Mouse (Mus musculus): ENCODE measurements at regions not wholly inside any gene's neighbourhood (a gene's known extent, or its start where the extent isn't known, plus 50 kb on each side); places are given as distances from the start of the nearest gene placed in this dataset.

DNA sequence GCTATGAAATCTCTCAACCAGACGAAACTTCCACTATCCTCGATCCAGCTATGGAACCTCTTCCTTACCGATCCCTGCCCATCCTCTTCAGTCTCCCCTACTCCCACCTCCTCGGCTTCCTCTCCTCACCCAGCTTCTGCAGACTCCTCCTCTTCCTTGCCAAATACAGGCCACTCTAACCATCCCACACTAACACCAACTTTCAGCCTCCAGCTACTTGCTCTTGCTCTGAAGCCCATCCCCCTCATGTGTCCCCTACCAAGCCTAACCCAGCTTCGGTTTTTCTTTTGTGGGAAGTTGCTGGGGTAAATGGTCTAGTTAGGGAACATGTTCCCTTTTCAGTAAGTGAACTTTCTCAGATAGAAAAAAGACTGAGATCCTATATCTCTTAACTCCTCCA is 80.8 kb downstream of the Tmem17 start:
- Histone ChIP-seq H3K4me3 (ENCODE audit: low read length) (no peak overlapping the region), H3K9me3 (replicated peaks; ENCODE audit: control insufficient read depth, low read length) (no peaks in the 10 kb centered on the region), H3K27ac (ENCODE audit: low read length) (no peak overlapping the region), H3K36me3 (ENCODE audit: control insufficient read depth, insufficient read depth) (no peaks in the 10 kb centered on the region), H3K9ac (ENCODE audit: low read length) (no peak overlapping the region), H3K27me3 (ENCODE audit: control insufficient read depth, insufficient read depth, low read length) (no peaks in the 10 kb centered on the region), H3K4me1 (ENCODE audit: control insufficient read depth, insufficient read depth, low read length) (peaks cover 17% of the 10 kb centered on the region), H3K4me2 (ENCODE audit: low read depth, low read length) (no peak overlapping the region)
- ATAC-seq (replicated peaks; ENCODE audit: extremely low read depth, insufficient read depth, low FRiP score): no peak
- WGBS: 70% methylated on average over 5 of the region's 5 CpGs

DNA sequence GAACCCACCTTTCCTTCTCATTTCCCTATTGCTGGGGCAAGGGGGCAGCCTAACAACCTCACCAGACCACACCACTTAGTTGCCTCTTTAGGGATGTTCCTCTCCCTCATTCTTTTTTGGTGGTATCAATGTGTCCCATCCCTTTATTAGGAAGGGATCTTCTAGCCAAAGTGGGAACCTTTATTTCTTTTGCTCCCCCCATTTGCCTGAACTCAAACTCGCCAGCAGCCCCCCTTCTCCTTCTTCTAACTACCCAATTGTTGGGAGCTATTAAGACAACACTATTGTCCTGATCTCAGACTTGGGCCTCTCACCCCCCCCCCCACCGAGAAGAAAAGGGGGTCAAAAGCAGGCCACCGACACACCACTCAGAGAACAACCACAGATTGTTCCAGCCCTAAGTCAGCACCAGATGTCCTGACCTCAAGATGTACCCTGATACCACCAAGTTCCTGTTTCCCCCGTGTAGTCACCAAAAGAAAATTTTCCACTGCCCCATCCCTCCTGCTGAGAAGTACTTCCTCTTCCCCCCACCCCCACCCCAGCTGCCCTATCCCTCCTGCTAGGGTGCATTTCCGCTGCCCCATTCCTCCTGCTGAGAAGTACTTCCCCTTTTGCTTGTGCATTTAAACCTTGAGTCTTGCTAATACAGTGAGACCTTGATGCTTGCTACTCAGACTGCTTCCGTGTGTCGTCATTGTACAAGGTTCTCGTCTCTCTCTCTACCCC is 84.4 kb downstream of the Tmem17 start:
- H3K9me3 ChIP-seq (replicated peaks; ENCODE audit: control insufficient read depth, low read length): no peaks in the 10 kb centered on the region
- no peak for ATAC-seq (replicated peaks; ENCODE audit: extremely low read depth, insufficient read depth, low FRiP score)
- WGBS: 83% methylated on average over 8 of the region's 8 CpGs
- no peaks in the 10 kb centered on the region for H3K27me3 ChIP-seq (ENCODE audit: control insufficient read depth, insufficient read depth, low read length)
- no peak overlapping the region for H3K9ac ChIP-seq (ENCODE audit: low read length)
- H3K27ac ChIP-seq (ENCODE audit: low read length): no peak overlapping the region
- no peak overlapping the region for H3K4me3 ChIP-seq (ENCODE audit: low read length)
- no peaks in the 10 kb centered on the region for H3K36me3 ChIP-seq (ENCODE audit: control insufficient read depth, insufficient read depth)
- no peak overlapping the region for H3K4me2 ChIP-seq (ENCODE audit: low read depth, low read length)
- H3K4me1 ChIP-seq (ENCODE audit: control insufficient read depth, insufficient read depth, low read length): peaks cover 3% of the 10 kb centered on the region; the same call in 1 of the 2 replicates

DNA sequence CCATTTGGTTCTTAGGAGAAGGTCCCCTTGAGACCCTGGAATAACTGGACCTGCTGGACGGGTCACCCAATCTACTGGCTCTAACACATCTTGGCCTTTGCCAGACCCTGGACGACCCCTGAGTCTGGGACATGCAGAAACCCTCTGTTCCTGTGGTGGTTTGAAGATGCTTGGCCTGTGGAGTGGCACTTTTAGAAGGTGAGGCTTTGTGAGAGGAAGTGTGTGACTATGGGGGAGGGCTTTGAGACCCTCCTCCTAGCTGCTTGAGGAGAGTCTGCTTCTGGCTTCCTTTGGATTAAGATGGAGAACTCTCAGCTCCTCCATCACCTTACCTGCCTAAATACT is 84.9 kb downstream of the Tmem17 start:
- no peaks in the 10 kb centered on the region for H3K9me3 ChIP-seq (replicated peaks; ENCODE audit: control insufficient read depth, low read length)
- H3K27ac ChIP-seq (ENCODE audit: low read length): no peak overlapping the region
- WGBS: 88% methylated on average over 2 of the region's 2 CpGs
- no peak overlapping the region for H3K4me3 ChIP-seq (ENCODE audit: low read length)
- H3K4me2 ChIP-seq (ENCODE audit: low read depth, low read length): no peak overlapping the region
- no peak for ATAC-seq (replicated peaks; ENCODE audit: extremely low read depth, insufficient read depth, low FRiP score)
- no peaks in the 10 kb centered on the region for H3K36me3 ChIP-seq (ENCODE audit: control insufficient read depth, insufficient read depth)
- no peak overlapping the region for H3K9ac ChIP-seq (ENCODE audit: low read length)
- no peaks in the 10 kb centered on the region for H3K27me3 ChIP-seq (ENCODE audit: control insufficient read depth, insufficient read depth, low read length)
- H3K4me1 ChIP-seq (ENCODE audit: control insufficient read depth, insufficient read depth, low read length): peaks cover 4% of the 10 kb centered on the region; the same call in 1 of the 2 replicates

DNA sequence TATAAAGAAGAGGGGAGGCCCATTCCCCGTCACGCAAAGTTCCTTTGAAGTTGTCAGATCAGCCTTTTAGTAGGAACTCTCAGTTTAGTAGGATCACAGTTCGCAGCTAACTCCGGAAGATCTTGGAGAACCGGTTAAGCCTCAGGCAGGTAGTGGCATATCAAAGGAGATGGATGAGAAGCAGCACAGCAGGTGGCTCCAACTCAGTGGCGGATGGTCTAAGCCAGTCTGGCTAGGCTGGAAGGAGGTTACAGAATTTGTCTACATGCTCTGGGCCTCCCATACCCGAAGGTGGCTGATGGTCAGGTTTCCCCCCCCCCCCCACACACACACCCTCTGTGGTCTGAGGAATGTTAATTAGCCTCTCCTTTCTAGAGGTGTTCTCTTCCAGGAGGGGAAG is 88.5 kb downstream of the Tmem17 start:
- no peak overlapping the region for H3K4me3 ChIP-seq (ENCODE audit: low read length)

DNA sequence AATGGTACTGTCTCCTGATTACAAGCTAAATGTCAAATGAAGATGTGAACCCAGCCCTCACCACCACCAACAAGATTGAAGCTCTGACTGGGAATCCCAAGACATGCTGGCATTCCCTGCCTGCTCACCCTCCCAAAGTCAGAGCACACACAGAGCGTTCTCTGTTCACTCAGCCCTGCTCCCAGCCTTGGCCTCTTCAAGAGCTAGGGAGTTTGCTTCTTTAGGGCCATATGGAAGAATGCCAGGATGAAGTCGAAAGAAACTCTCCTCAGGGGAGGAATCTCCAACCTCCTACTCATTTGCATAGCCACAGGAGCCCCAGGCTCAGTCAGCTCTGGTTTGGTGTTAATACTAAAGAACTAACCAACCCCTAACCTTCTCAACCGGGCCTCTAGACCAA is 90.1 kb downstream of the Tmem17 start:
- Histone ChIP-seq H3K9me3 (replicated peaks; ENCODE audit: control insufficient read depth, low read length) (no peaks in the 10 kb centered on the region), H3K4me3 (ENCODE audit: low read length) (no peak overlapping the region), H3K27ac (ENCODE audit: low read length) (no peak overlapping the region), H3K4me2 (ENCODE audit: low read depth, low read length) (no peak overlapping the region), H3K36me3 (ENCODE audit: control insufficient read depth, insufficient read depth) (no peaks in the 10 kb centered on the region), H3K27me3 (ENCODE audit: control insufficient read depth, insufficient read depth, low read length) (no peaks in the 10 kb centered on the region), H3K4me1 (ENCODE audit: control insufficient read depth, insufficient read depth, low read length) (peaks cover 14% of the 10 kb centered on the region), H3K9ac (ENCODE audit: low read length) (no peak overlapping the region)
- no peak; the same call in 1 of the 2 replicates for ATAC-seq (replicated peaks; ENCODE audit: extremely low read depth, insufficient read depth, low FRiP score)
- WGBS: 19% methylated on average over 3 of the region's 3 CpGs

More for the DNA sequence above, 88.5 kb downstream of the Tmem17 start:
- no peaks in the 10 kb centered on the region for H3K27me3 ChIP-seq (ENCODE audit: control insufficient read depth, insufficient read depth, low read length)
- ATAC-seq (replicated peaks; ENCODE audit: extremely low read depth, insufficient read depth, low FRiP score): no peak
- WGBS: 63% methylated on average over 7 of the region's 7 CpGs
- peaks cover 14% of the 10 kb centered on the region for H3K4me1 ChIP-seq (ENCODE audit: control insufficient read depth, insufficient read depth, low read length)
- no peak overlapping the region for H3K9ac ChIP-seq (ENCODE audit: low read length)
- no peak overlapping the region for H3K4me2 ChIP-seq (ENCODE audit: low read depth, low read length)
- no peaks in the 10 kb centered on the region for H3K9me3 ChIP-seq (replicated peaks; ENCODE audit: control insufficient read depth, low read length)
- no peak overlapping the region for H3K27ac ChIP-seq (ENCODE audit: low read length)
- no peaks in the 10 kb centered on the region for H3K36me3 ChIP-seq (ENCODE audit: control insufficient read depth, insufficient read depth)

DNA sequence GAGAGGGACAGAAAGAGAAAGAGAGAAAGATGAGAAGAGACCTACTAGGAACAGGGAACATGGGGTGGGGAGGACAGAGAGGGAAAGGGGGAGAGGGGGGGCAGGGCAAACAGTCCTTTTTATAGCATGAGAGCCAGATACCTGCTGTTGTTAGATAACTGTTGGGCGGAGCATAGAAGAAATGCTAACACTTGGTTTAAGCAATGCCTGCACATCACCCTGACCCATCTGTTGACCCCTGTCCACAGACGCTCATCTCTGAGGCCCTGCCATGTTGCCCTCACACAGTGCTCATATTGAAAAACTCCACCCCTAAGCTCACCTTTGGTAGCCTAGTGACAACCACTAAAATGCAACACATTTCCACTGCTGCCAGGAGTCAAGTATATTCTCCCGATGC is 90.7 kb downstream of the Tmem17 start:
- Histone ChIP-seq H3K4me2 (ENCODE audit: low read depth, low read length) (no peak overlapping the region), H3K27me3 (ENCODE audit: control insufficient read depth, insufficient read depth, low read length) (no peaks in the 10 kb centered on the region), H3K9ac (ENCODE audit: low read length) (no peak overlapping the region), H3K9me3 (replicated peaks; ENCODE audit: control insufficient read depth, low read length) (no peaks in the 10 kb centered on the region), H3K27ac (ENCODE audit: low read length) (no peak overlapping the region), H3K4me3 (ENCODE audit: low read length) (no peak overlapping the region), H3K36me3 (ENCODE audit: control insufficient read depth, insufficient read depth) (no peaks in the 10 kb centered on the region), H3K4me1 (ENCODE audit: control insufficient read depth, insufficient read depth, low read length) (peaks cover 14% of the 10 kb centered on the region)
- ATAC-seq (replicated peaks; ENCODE audit: extremely low read depth, insufficient read depth, low FRiP score): no peak
- 54% methylated on average over 3 of the region's 3 CpGs for WGBS

DNA sequence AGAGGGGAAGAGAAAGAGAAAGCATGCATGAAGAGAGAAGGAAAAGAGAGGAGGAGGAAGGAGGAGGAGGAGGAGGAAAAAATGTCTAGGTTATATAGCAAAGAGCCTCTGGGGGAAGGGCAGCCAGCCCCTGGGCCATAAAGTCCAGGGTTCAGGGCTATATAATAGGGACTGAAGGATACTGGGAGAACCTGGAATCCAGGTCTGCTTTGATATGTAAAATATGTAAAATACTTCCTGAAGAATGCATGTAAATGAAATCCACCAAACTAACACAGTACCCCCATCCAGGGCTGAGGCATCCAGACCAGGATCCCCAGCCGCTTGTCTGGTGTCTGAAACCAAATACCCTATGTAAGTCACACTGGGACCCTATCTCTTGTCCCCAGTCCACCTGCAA is 91.5 kb downstream of the Tmem17 start:
- no peak overlapping the region for H3K4me2 ChIP-seq (ENCODE audit: low read depth, low read length)
- peaks cover 14% of the 10 kb centered on the region for H3K4me1 ChIP-seq (ENCODE audit: control insufficient read depth, insufficient read depth, low read length)
- H3K36me3 ChIP-seq (ENCODE audit: control insufficient read depth, insufficient read depth): no peaks in the 10 kb centered on the region
- ATAC-seq (replicated peaks; ENCODE audit: extremely low read depth, insufficient read depth, low FRiP score): no peak
- no peaks in the 10 kb centered on the region for H3K27me3 ChIP-seq (ENCODE audit: control insufficient read depth, insufficient read depth, low read length)
- H3K4me3 ChIP-seq (ENCODE audit: low read length): no peak overlapping the region
- no peak overlapping the region for H3K9ac ChIP-seq (ENCODE audit: low read length)
- no peak overlapping the region for H3K27ac ChIP-seq (ENCODE audit: low read length)
- 96% methylated on average over 1 of the region's 1 CpGs for WGBS
- H3K9me3 ChIP-seq (replicated peaks; ENCODE audit: control insufficient read depth, low read length): no peaks in the 10 kb centered on the region

DNA sequence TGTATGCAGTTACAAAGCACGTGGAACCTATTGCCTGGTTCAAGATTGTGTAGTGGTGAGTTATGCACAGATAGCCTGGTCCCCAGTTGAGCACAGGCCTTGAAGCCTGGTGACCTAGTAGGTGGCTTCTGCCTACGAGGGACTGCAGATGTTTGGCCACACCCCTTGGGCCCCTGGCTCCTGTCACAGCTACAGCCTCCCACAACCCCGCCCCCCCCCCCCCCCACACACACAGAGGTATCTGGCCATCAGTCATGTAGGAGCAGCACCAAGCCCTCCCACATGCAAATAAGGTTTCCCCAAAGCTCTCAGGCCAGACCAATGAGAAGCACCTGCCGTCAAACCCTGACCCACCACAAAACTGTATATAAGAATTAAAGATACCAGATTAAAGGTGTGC is 94.5 kb downstream of the Tmem17 start:
- Histone ChIP-seq H3K4me3 (ENCODE audit: low read length) (no peak overlapping the region), H3K4me2 (ENCODE audit: low read depth, low read length) (no peak overlapping the region), H3K36me3 (ENCODE audit: control insufficient read depth, insufficient read depth) (no peaks in the 10 kb centered on the region), H3K9ac (ENCODE audit: low read length) (no peak overlapping the region), H3K27ac (ENCODE audit: low read length) (no peak overlapping the region), H3K4me1 (ENCODE audit: control insufficient read depth, insufficient read depth, low read length) (peaks cover 20% of the 10 kb centered on the region), H3K27me3 (ENCODE audit: control insufficient read depth, insufficient read depth, low read length) (no peaks in the 10 kb centered on the region), H3K9me3 (replicated peaks; ENCODE audit: control insufficient read depth, low read length) (no peaks in the 10 kb centered on the region)
- WGBS: 48% methylated on average over 4 of the region's 4 CpGs
- ATAC-seq (replicated peaks; ENCODE audit: extremely low read depth, insufficient read depth, low FRiP score): no peak

DNA sequence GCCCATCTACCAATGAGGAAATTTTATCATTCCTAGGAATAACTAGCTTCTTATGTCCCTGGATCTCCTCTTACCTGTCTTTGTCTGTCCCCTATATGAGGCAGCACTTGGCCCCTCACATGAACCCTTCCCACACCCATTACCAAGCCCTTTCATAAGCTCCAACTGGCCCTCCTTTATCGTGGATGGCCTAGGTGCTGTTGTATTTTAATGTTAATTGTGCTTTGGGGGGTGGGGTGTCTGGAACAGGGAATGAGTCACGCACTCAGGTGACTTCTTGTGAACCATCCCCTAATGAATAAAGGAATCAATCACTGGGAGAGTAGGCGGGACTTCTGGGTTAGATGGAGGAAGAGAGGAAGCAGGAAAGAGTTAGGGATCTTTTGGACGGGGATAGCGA is 95.8 kb downstream of the Tmem17 start:
- Histone ChIP-seq H3K4me3 (ENCODE audit: low read length) (no peak overlapping the region), H3K4me1 (ENCODE audit: control insufficient read depth, insufficient read depth, low read length) (peaks cover 10% of the 10 kb centered on the region), H3K27me3 (ENCODE audit: control insufficient read depth, insufficient read depth, low read length) (no peaks in the 10 kb centered on the region), H3K27ac (ENCODE audit: low read length) (no peak overlapping the region), H3K9ac (ENCODE audit: low read length) (no peak overlapping the region), H3K9me3 (replicated peaks; ENCODE audit: control insufficient read depth, low read length) (no peaks in the 10 kb centered on the region), H3K36me3 (ENCODE audit: control insufficient read depth, insufficient read depth) (no peaks in the 10 kb centered on the region), H3K4me2 (ENCODE audit: low read depth, low read length) (no peak overlapping the region)
- WGBS: 82% methylated on average over 5 of the region's 5 CpGs
- ATAC-seq (replicated peaks; ENCODE audit: extremely low read depth, insufficient read depth, low FRiP score): no peak
